Mouse (Mus musculus) thymus, adult 2 months (tissue): ENCODE data around the gene Dcxr. TPM values are rescaled to one million over a fixed set of nuclear protein-coding genes. Genes with fewer than 3 reads are reported as not detected.

Experiments used
- DNase-seq: peaks from one replicate; pipeline ENCODE4 v3.0.0; 2021
- H3K27ac ChIP-seq: fragments of 200-500 bp; 2 replicates; pipeline ENCODE4 v1.5.1; 2012; ENCODE audit warnings: low read length, control low read depth; ENCODE audit not compliant: control insufficient read depth, insufficient read depth
- H3K27me3 ChIP-seq: fragments of 200-500 bp; 2 replicates; pipeline ENCODE4 v1.6.1; 2012; ENCODE audit warnings: mild to moderate bottlenecking, low read length, moderate library complexity, mixed read lengths; ENCODE audit not compliant: control insufficient read depth, insufficient read depth
- H3K36me3 ChIP-seq: fragments of 200-500 bp; 2 replicates; pipeline ENCODE4 v1.6.1; 2012; ENCODE audit warnings: mild to moderate bottlenecking, low read length, moderate library complexity; ENCODE audit not compliant: control insufficient read depth, insufficient read depth
- H3K4me1 ChIP-seq: fragments of 200-500 bp; replicated peaks from 2 replicates; pipeline ENCODE4 v1.6.1; 2012; ENCODE audit warnings: low read length; ENCODE audit not compliant: control insufficient read depth, insufficient read depth
- H3K4me3 ChIP-seq: fragments of 200-500 bp; 2 replicates; pipeline ENCODE4 v1.5.1; 2012; ENCODE audit warnings: mild to moderate bottlenecking, low read length, control low read depth, moderate library complexity; ENCODE audit not compliant: control insufficient read depth, insufficient read depth
- CTCF ChIP-seq: fragments of 200-500 bp; IDR thresholded peaks from 2 replicates; pipeline ENCODE4 v1.5.1; 2012; ENCODE audit warnings: mild to moderate bottlenecking, control low read depth, low read length, moderate library complexity, borderline replicate concordance; ENCODE audit not compliant: control insufficient read depth, poor library complexity, insufficient read depth; ENCODE audit errors: extremely low read depth
- POLR2A ChIP-seq: fragments of 200-500 bp; IDR thresholded peaks from 2 replicates; pipeline ENCODE4 v1.6.1; 2012; ENCODE audit warnings: mild to moderate bottlenecking, low read length, control low read depth, moderate library complexity; ENCODE audit not compliant: control insufficient read depth, poor library complexity, insufficient read depth; ENCODE audit errors: extremely low read depth
- WGBS: fragments of 180-500 bp; shearing (Covaris S2); methylation state at CpG from one replicate; pipeline ENCODE4 v1.1.7; 2018; 5-methylcytosine and 5-hydroxymethylcytosine counted together
- polyA plus RNA-seq: library from polyadenylated mRNA; depleted of rRNA; stranded (reverse); fragments of >200 nt; gene quantifications from 2 replicates; pipeline ENCODE4 v1.2.3, GENCODE M21; 2012

The Dcxr gene
- polyA plus RNA-seq, 1 experiment = 126 TPM

DNA sequence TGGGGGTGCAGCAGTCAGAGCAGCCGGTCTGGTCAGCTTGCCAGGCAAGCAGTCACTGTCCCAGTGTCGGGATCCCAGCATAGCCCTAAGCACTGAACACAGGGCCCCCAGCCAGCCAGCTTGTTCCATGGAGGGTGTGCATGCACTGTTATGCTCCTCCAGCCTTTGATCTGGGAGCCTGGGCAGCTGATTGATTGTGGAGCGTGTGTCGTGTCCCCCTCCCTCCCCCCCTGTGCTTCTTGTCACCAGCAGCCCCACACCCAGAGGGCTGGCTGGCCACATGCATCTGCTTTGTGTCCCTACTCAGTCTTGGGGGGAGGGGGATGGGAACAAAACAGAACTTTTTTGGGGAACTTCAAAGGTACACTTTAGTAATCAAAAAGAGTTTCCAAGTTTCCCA is 31.9 kb downstream of the Dcxr start:
- H3K4me1 ChIP-seq = no peaks in the 10 kb centered on the region
- TF ChIP-seq POLR2A (no peak), CTCF (no peak)
- H3K27ac ChIP-seq = no peak overlapping the region
- WGBS = 97% methylated on average over 4 of the region's 4 CpGs
- H3K27me3 ChIP-seq = no peaks in the 10 kb centered on the region
- DNase-seq = no peak
- H3K4me3 ChIP-seq = no peak overlapping the region
- no peaks in the 10 kb centered on the region for H3K36me3 ChIP-seq

DNA sequence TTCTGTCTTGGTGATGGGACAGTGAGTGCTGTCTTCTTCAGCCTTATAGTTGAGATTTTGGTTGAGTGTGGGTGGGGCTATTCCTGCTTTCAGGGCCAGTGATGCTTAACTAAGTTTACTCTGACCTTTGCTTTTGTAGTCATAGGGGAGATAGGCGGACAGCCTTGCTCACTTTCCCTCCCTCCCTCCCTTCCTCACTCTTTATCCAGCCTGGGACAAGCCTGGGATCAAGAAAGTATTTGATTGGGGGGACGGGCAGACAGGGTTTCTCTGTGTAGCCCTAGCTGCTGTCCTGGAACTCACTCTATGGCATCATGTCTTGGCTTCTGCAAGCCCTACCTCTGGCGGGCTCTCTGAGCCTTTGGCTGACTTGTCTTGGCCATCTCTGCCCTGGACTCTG is 33.6 kb downstream of the Dcxr start:
- H3K27ac ChIP-seq = no peak overlapping the region
- 98% methylated on average over 3 of the region's 3 CpGs for WGBS
- no peak for DNase-seq
- no peak for TF ChIP-seq POLR2A
- no peak for TF ChIP-seq CTCF
- H3K4me1 ChIP-seq = no peaks in the 10 kb centered on the region
- H3K27me3 ChIP-seq = no peaks in the 10 kb centered on the region
- H3K36me3 ChIP-seq = peaks cover 6% of the 10 kb centered on the region; the same call in 1 of the 2 replicates
- H3K4me3 ChIP-seq = no peak overlapping the region

DNA sequence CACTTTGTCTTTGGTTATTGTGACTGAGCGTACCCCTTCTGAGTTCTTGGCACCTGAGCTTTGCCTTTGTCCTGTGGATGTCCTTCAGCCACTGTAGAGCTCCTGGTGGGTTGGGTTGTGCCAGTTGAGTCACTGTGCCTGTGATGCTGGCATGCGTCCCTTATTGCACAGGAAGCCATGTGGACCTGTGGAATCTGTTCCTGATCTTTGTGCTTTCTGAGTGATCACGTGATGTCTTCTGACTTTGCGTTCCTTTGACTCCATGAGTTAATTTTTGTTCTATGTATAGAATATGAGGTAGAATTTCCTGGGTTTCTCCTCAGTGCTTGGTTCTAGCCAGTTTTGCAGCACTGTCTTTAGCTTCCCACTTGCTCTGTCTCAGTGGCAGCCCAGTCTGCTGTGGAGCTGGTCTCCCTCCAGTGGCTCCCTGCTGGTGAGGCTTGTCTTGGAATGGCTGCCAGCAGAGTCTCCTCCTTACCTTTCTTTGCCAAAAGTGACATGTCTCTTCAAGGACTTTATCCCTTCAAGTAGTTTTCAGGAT is 34.5 kb downstream of the Dcxr start:
- WGBS = 90% methylated on average over 4 of the region's 4 CpGs
- H3K27me3 ChIP-seq = no peaks in the 10 kb centered on the region
- peaks cover 6% of the 10 kb centered on the region; the same call in 1 of the 2 replicates for H3K36me3 ChIP-seq
- no peaks in the 10 kb centered on the region for H3K4me1 ChIP-seq
- TF ChIP-seq CTCF = no peak
- DNase-seq = no peak
- H3K4me3 ChIP-seq = no peak overlapping the region
- no peak overlapping the region for H3K27ac ChIP-seq

DNA sequence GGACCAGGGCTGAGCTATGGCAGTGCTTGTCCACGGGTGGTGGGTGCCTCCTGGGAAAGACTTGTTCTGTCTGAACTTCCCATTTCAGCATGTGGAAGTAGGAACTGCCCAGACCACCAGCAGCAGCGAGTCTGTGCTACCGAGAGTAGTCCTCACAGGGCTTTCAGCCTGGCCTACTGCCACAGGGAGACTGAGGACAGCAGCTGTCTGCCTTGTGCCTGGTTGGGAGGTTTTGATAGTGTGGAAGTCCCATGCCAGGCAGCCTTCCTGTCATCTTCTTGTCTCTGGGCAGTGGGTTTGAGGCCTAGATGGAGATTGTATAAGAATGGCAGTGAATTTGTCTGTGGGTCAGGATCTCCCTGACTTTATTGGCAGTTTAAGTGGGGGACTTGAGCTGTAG is 37.7 kb downstream of the Dcxr start:
- Histone ChIP-seq H3K36me3 (peaks cover 6% of the 10 kb centered on the region), H3K4me1 (no peaks in the 10 kb centered on the region), H3K4me3 (no peak overlapping the region), H3K27ac (no peak overlapping the region), H3K27me3 (no peaks in the 10 kb centered on the region)
- TF ChIP-seq CTCF (no peak), POLR2A (no peak)
- DNase-seq = no peak
- WGBS = 76% methylated on average over 3 of the region's 3 CpGs

DNA sequence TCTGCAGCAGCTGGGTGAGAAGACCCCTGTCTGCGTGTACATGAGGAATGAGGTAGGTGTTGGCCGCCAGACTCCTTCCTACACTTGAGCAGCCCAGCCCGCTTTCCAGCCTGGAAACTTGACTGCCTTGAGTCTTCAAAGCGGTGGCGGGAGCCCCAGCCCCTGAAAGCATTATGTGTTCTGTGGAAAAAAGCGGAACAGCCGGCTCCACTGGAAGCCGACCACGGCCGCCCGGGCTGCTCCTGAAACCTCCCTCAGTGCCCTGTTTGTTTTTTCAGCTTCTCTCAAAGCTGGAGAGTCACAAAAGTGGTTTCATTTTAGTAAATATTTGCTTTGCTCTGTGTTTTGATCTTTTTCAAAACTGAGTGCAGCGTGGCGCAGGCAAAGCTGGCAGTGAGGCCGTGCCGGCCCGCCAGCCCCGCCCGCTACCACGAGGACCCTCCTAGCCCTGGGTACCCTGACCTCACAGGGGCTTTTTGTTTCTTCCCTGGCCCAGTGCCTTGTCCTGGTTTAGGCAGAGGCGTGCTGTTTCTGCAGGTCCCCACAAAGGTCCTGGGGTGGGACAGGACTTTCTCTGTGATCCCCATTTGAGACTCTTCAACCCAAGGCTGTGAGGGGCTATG is 40.3 kb downstream of the Dcxr start:
- H3K4me3 ChIP-seq = no peak overlapping the region
- 95% methylated on average over 20 of the region's 20 CpGs for WGBS
- no peak overlapping the region for H3K27ac ChIP-seq
- no peaks in the 10 kb centered on the region for H3K27me3 ChIP-seq
- TF ChIP-seq POLR2A (no peak), CTCF (no peak)
- peaks cover 11% of the 10 kb centered on the region for H3K36me3 ChIP-seq
- DNase-seq = no peak
- H3K4me1 ChIP-seq = no peaks in the 10 kb centered on the region

DNA sequence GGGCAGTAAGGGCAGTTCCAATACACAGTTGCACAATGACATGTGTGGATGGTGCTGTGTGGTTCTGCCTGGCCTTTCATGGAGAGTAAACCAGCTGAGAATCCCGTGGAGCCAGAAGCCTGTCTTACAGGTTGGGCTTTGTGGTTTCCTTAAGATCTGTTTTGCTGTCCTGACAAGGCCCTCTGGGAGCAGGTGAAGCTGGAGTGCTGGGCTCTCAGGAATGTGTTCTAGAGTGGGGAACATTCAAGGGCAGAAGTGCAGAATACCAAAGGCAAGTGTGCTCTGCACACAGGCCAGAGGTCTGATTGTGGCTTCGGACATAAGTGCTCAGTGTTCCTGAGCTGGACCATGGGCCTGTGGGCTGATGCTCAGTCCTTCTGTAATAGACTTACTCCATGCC is 42.4 kb downstream of the Dcxr start:
- Histone ChIP-seq H3K27ac (no peak overlapping the region), H3K27me3 (no peaks in the 10 kb centered on the region), H3K4me1 (no peaks in the 10 kb centered on the region), H3K4me3 (no peak overlapping the region), H3K36me3 (peaks cover 18% of the 10 kb centered on the region)
- TF ChIP-seq CTCF (no peak), POLR2A (no peak)
- WGBS = 78% methylated on average over 2 of the region's 2 CpGs
- DNase-seq = no peak

DNA sequence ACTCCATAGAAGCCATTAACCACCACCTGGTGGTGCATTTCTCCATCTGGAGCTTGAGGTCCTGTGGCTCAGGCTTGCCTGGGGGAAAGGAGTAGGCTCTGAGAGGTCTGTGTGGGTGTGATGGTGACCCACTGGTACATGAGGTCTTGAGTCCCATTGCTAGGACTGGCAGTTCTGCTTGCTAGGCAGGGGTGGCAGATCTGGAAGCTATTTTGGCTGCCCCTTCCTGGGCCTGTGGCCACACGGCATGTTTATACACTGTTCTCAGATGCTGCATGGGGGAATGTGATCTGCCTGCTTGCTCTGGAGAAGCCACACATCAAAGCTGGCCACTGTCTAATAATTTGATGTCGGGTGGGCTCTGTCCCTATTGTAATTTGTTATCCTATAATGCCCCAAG is 43.0 kb downstream of the Dcxr start:
- Histone ChIP-seq H3K27me3 (no peaks in the 10 kb centered on the region), H3K4me1 (no peaks in the 10 kb centered on the region), H3K36me3 (peaks cover 17% of the 10 kb centered on the region), H3K4me3 (no peak overlapping the region), H3K27ac (no peak overlapping the region)
- 96% methylated on average over 2 of the region's 2 CpGs for WGBS
- no peak for DNase-seq
- no peak for TF ChIP-seq CTCF
- TF ChIP-seq POLR2A = no peak
